Mouse (Mus musculus) kidney, postnatal 0 days (tissue): ENCODE results near the gene Rpl23. TPM values are rescaled to one million over a fixed set of nuclear protein-coding genes. Genes with fewer than 3 reads are reported as not detected.

Experiments used
- ATAC-seq: fragments of 200-750 bp; cut with Nextera tagmentation; replicated peaks from 2 replicates; pipeline ENCODE4 v1.8.0; 2017; ENCODE audit warnings: low read depth, moderate number of reproducible peaks, moderate TSS enrichment, moderate library complexity; ENCODE audit not compliant: low FRiP score
- DNase-seq: peaks from one replicate; pipeline ENCODE4 v3.0.0-alpha.2; 2016; ENCODE audit warnings: low spot score
- H3K27ac ChIP-seq: fragments of 300-500 bp; sonication (generic); 2 replicates; pipeline ENCODE4 v1.5.1; 2014; ENCODE audit warnings: mild to moderate bottlenecking
- H3K27me3 ChIP-seq: fragments of 300-500 bp; sonication (generic); 2 replicates; pipeline ENCODE4 v1.6.1; 2014; ENCODE audit warnings: low read length, mixed read lengths; ENCODE audit not compliant: insufficient read depth
- H3K36me3 ChIP-seq: fragments of 300-500 bp; sonication (generic); 2 replicates; pipeline ENCODE4 v1.6.1; 2014; ENCODE audit warnings: low read length, mixed read lengths; ENCODE audit not compliant: insufficient read depth
- H3K4me1 ChIP-seq: fragments of 300-500 bp; sonication (generic); replicated peaks from 2 replicates; pipeline ENCODE4 v1.6.1; 2014; ENCODE audit warnings: antibody characterized with exemption, low read length, mixed read lengths; ENCODE audit not compliant: insufficient read depth
- H3K4me2 ChIP-seq: fragments of 300-500 bp; sonication (generic); 2 replicates; pipeline ENCODE4 v1.6.1; 2014; ENCODE audit warnings: mild to moderate bottlenecking, low read length, moderate library complexity, mixed read lengths
- H3K4me3 ChIP-seq: fragments of 300-500 bp; sonication (generic); replicated peaks from 2 replicates; pipeline ENCODE4 v1.5.1; 2014; ENCODE audit warnings: low read depth, low read length
- H3K9ac ChIP-seq: fragments of 300-500 bp; sonication (generic); 2 replicates; pipeline ENCODE4 v1.6.1; 2014; ENCODE audit warnings: low read depth, low read length
- H3K9me3 ChIP-seq: fragments of 300-500 bp; sonication (generic); replicated peaks from 2 replicates; pipeline ENCODE4 v1.6.1; 2016; ENCODE audit warnings: low read length, inconsistent platforms, mixed read lengths
- CTCF ChIP-seq: IDR thresholded peaks from 2 replicates; pipeline ENCODE4 v1.5.1; 2016; ENCODE audit warnings: antibody characterized with exemption, low read depth, mild to moderate bottlenecking, moderate library complexity
- WGBS: fragments of 180-500 bp; shearing (Covaris S2); extraction: QIAGEN DNeasy Blood & Tissue Kit; methylation state at CpG from one replicate; pipeline ENCODE4 v1.1.7; 2014; 5-methylcytosine and 5-hydroxymethylcytosine counted together
- polyA plus RNA-seq: library from polyadenylated mRNA; unstranded; fragments of >200 nt; fragmentation: Nextera tagmentation; extraction: Ambion mirVana; gene quantifications from 2 replicates; pipeline ENCODE4 v1.2.1, GENCODE M21; 2015

The Rpl23 gene
- 716 and 863 TPM in 2 replicates for polyA plus RNA-seq

DNA sequence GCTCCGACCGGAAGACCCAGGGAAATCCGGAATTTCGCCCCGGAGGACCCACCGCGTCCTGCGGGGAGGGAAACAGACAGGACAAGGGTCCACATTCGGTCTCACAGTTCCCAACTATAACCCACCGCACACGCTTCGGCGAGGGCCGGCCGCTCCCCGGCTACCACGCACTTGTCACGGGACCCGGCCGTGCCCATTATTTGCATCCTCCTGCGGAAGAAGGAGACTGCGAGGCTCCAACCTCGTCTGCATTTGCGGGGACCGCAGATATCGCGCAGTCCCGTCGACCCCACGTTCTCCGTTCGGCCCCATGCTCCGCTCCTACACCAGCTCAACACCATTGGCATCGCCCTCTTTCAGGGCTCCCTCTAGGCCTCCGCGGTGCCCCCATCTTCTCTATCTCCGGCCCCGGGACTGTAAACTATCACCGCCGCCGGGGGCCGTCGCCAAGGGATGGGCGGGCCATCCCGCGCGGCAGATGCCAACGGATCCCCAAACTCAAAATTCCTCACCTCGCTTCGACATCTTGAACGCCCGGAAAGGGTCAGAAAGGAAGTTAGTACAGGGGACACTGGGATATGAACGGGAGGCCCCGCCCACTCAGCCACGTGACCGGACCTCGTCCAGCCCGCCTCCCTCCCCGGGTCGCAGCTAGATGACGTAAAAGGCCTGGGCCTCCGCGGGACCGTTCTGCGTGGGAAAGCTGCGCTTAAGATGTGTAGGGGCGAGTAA lies at the start of gene Rpl23:
Gene Rpl23, minus strand, starts transcription at position 606 of the 732 bp plus-strand sequence.
- H3K4me1 ChIP-seq: peaks cover 3% of the 10 kb centered on the region; the same call in 1 of the 2 replicates
- 0% methylated on average over 66 of the region's 67 CpGs for WGBS
- peak within 1 kb of the TSS; percentile 95 for H3K27ac ChIP-seq
- peak within 1 kb of the TSS; percentile 88 for H3K4me3 ChIP-seq
- peaks cover 31% of the 10 kb centered on the region for H3K36me3 ChIP-seq
- H3K27me3 ChIP-seq: no peaks in the 10 kb centered on the region
- peak within 1 kb of the TSS; percentile 100 for H3K9ac ChIP-seq
- H3K4me2 ChIP-seq: peak within 1 kb of the TSS; percentile 65
- ATAC-seq: peak; percentile 93
- no peak for TF ChIP-seq CTCF
- DNase-seq: peak; percentile 99
- H3K9me3 ChIP-seq: no peaks in the 10 kb centered on the region

DNA sequence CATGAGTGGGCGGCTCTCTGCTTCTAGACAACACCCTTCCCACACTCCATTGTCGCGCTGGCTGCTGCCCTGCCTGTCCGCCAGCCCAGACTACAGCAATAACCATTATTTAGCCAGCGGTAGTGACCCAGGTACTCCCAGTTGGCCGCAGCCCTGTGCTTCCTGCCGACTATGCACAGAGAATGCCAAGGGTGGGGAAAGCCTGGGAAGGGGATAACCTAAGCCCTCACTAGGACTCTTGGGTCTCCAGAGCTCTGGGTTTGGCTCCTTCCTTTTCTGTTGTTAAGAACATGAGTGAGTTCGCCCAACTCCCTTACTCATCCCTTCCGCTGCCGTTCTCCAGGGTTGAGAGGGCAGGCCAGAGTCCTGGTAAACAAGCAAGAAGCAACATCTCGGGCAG lies 49.8 kb upstream of the Rpl23 start:
- H3K9ac ChIP-seq: no peak overlapping the region
- ATAC-seq (no peak), DNase-seq (no peak)
- no peak overlapping the region for H3K4me2 ChIP-seq
- TF ChIP-seq CTCF: no peak
- WGBS: 57% methylated on average over 11 of the region's 11 CpGs
- no peak overlapping the region for H3K27ac ChIP-seq
- no peak overlapping the region for H3K4me3 ChIP-seq
- no peaks in the 10 kb centered on the region for H3K27me3 ChIP-seq
- no peaks in the 10 kb centered on the region for H3K4me1 ChIP-seq
- peaks cover 41% of the 10 kb centered on the region for H3K36me3 ChIP-seq
- H3K9me3 ChIP-seq: no peaks in the 10 kb centered on the region

DNA sequence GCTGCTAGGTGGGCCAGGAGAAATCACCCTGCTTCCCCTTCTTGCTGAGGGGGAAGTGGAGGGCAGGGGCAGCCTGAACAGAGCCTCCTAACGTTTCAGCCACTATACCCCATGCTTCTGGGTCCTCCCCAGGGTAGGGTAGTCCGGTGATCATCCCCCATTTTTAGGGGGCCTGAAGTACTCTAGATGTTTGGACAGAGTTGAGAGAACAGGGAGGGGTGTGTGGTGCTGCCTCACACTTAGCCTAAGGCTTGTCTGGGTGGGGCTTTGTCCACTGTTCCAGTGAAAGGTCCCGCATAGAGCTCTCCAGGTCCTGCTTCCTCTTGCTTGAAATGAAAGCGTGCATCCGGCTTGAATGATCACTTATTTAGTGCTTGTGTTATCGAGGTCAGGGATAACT lies 48.3 kb upstream of the Rpl23 start:
- H3K36me3 ChIP-seq: peaks cover 41% of the 10 kb centered on the region
- 80% methylated on average over 6 of the region's 6 CpGs for WGBS
- H3K9me3 ChIP-seq: no peaks in the 10 kb centered on the region
- no peak overlapping the region for H3K4me3 ChIP-seq
- no peak overlapping the region for H3K4me2 ChIP-seq
- no peaks in the 10 kb centered on the region for H3K4me1 ChIP-seq
- no peak for ATAC-seq
- H3K9ac ChIP-seq: no peak overlapping the region
- H3K27me3 ChIP-seq: no peaks in the 10 kb centered on the region
- H3K27ac ChIP-seq: no peak overlapping the region
- DNase-seq: no peak
- no peak for TF ChIP-seq CTCF

DNA sequence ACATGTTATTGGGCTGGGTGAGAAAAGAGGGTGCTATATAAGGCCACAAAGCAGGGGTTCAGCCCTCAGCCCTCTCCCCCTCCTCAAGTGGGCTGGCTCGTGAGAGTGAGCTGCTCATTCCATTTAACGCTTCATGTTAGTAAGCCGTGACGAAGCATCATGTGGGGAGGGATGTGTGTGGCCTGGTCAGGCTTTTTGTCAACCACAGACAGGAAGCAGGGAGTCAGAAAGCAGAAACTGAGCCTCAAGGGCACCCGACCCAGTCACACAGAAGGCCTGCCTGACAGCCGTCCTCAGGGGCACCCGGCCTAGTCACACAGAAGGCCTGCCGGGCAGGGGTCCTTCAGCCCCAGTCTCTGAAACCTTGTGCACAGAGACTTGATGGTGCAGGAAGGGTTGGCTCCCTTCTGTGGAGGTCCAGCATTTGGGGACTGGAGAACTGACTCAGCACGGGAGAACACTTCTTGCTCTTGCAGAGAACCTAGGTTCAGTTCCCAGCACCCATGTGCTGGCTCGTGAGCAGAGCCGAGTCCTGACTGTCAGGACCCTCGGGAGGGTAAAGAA lies 47.8 kb upstream of the Rpl23 start:
- H3K27ac ChIP-seq: no peak overlapping the region
- TF ChIP-seq CTCF: no peak
- no peak overlapping the region for H3K4me2 ChIP-seq
- no peaks in the 10 kb centered on the region for H3K9me3 ChIP-seq
- ATAC-seq (no peak), DNase-seq (no peak)
- no peaks in the 10 kb centered on the region for H3K27me3 ChIP-seq
- no peak overlapping the region for H3K4me3 ChIP-seq
- no peaks in the 10 kb centered on the region for H3K4me1 ChIP-seq
- peaks cover 43% of the 10 kb centered on the region for H3K36me3 ChIP-seq
- no peak overlapping the region for H3K9ac ChIP-seq
- 79% methylated on average over 12 of the region's 12 CpGs for WGBS

DNA sequence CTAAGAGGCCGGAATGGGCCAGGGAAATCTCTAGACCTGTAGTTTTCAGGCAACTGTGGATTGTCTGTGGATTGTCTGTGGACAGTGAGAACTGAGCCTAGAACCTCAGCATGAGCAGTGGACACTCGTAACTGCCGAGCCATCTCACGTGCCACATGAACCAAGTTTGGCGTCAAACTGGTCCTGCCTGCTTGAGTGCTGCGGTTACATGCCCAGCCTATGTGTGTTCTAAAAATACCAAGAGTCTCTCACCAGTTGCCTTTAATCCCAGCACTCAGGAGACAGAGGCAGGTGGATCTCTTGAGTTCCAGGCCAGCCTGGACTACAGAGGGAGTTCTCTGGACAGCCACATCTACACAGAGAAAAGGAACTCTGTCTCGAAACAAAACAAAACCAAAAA lies 47.1 kb upstream of the Rpl23 start:
- H3K4me3 ChIP-seq: no peak overlapping the region
- no peak for TF ChIP-seq CTCF
- no peak for ATAC-seq
- no peak overlapping the region for H3K9ac ChIP-seq
- 94% methylated on average over 7 of the region's 7 CpGs for WGBS
- H3K36me3 ChIP-seq: peaks cover 43% of the 10 kb centered on the region
- H3K27me3 ChIP-seq: no peaks in the 10 kb centered on the region
- no peak overlapping the region for H3K27ac ChIP-seq
- H3K9me3 ChIP-seq: no peaks in the 10 kb centered on the region
- no peak overlapping the region for H3K4me2 ChIP-seq
- no peak for DNase-seq
- no peaks in the 10 kb centered on the region for H3K4me1 ChIP-seq

DNA sequence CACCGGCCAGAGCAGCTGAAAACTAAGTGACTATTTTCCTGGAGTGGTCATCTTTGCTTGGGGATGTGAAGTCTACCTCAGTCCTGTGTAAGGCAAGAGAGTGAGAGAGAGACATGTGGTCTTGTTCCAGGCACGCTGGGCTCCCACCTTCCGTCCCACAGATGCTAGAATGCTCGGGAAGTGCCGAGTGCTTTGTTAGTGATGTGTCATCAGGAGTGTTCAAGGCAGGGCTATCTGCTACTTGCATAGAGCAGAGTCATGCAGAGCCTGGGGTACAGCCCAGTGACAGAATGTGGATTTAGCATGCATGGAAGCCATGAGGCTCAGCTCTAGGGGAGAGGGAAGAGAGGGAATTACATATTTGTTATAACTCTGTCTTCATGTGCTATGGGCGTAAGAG lies 45.4 kb upstream of the Rpl23 start:
- H3K9me3 ChIP-seq: no peaks in the 10 kb centered on the region
- no peaks in the 10 kb centered on the region for H3K27me3 ChIP-seq
- H3K4me1 ChIP-seq: no peaks in the 10 kb centered on the region
- H3K36me3 ChIP-seq: peaks cover 34% of the 10 kb centered on the region; the same call in 1 of the 2 replicates
- no peak overlapping the region for H3K27ac ChIP-seq
- no peak overlapping the region for H3K9ac ChIP-seq
- H3K4me3 ChIP-seq: no peak overlapping the region
- H3K4me2 ChIP-seq: no peak overlapping the region
- no peak for TF ChIP-seq CTCF
- WGBS: 91% methylated on average over 6 of the region's 6 CpGs
- no peak for ATAC-seq
- DNase-seq: no peak
